Comparison of ENCODE assay signal across 9 mouse cellular contexts in the genomic region with DNA sequence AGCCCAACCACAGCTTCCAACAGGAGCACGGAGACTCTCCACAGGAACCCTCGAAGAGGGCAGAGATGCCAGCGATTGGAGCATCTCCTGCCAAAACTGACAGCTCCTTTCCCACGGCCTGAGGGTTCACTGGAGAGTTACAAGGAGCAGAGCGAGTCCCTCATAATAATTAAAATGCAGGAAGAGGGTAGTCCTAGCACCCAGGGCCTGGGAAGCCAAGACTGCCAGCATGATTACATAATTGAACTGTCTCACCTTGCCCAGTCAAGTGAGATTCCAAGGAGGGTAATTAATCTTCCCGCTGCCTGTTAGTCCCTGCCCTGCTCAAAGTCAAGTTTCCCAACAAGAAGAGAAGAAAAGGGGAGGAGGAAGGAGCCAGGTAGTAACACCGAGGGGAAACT.
DNase-seq lines count a peak whose midpoint lies in the region; ATAC-seq lines count a peak whose summit lies in the region.
"Had no signal": no experiment of that assay in that cellular context is flagged by ENCODE, and none has a peak within 500 bp of the region (broad histone marks: within the 10 kb centered on the region; RNA-seq: fewer than 3 reads in every experiment).

No protein-coding gene starts in this region.

- ATAC-seq in cerebellum, adult (ENCODE audit: insufficient number of reproducible peaks, low FRiP score, low TSS enrichment) = peak; percentile 76
- peak; percentile 22; the same call in 1 of the 2 replicates for ATAC-seq in hindbrain, embryonic 14.5 days (ENCODE audit: low FRiP score)
- ATAC-seq in limb, embryonic 12.5 days (ENCODE audit: insufficient number of reproducible peaks, insufficient read depth, low FRiP score, low TSS enrichment, low read depth) = 0 out of 2 replicates have a peak, but pooled peaks have one; percentile 29
- ATAC-seq in megakaryocyte progenitor cell, adult 5-6 weeks (replicated peaks; ENCODE audit: poor library complexity) = no peak
- ATAC-seq in granulocyte monocyte progenitor cell, adult 5-6 weeks (replicated peaks; ENCODE audit: poor library complexity, severe bottlenecking) = no peak

- H3K4me1 ChIP-seq in hindbrain, embryonic 14.5 days (replicated peaks; ENCODE audit: control insufficient read depth, insufficient read depth, low read length) = peaks cover 25% of the 10 kb centered on the region
- H3K4me1 ChIP-seq in limb, embryonic 12.5 days (replicated peaks) = peaks cover 34% of the 10 kb centered on the region

- no peak overlapping the region for H3K4me3 ChIP-seq in hindbrain, embryonic 14.5 days (replicated peaks; ENCODE audit: low read length)
- no peak overlapping the region for H3K4me3 ChIP-seq in limb, embryonic 12.5 days (replicated peaks)
- H3K4me3 ChIP-seq: myocyte had no signal

- 13% methylated on average over 7 of the region's 7 CpGs for WGBS in hindbrain, embryonic 14.5 days
- WGBS in limb, embryonic 12.5 days = 18% methylated on average over 7 of the region's 7 CpGs

- H3K36me3 ChIP-seq in hindbrain, embryonic 14.5 days (replicated peaks; ENCODE audit: control insufficient read depth, insufficient read depth) = no peaks in the 10 kb centered on the region
- no peaks in the 10 kb centered on the region for H3K36me3 ChIP-seq in limb, embryonic 12.5 days

- no peaks in the 10 kb centered on the region for H3K27me3 ChIP-seq in hindbrain, embryonic 14.5 days (ENCODE audit: control insufficient read depth, insufficient read depth, low read length)
- H3K27me3 ChIP-seq in limb, embryonic 12.5 days = no peaks in the 10 kb centered on the region

- no peaks in the 10 kb centered on the region for H3K9me3 ChIP-seq in hindbrain, embryonic 14.5 days (ENCODE audit: control insufficient read depth, low read length)
- no peaks in the 10 kb centered on the region for H3K9me3 ChIP-seq in limb, embryonic 12.5 days

- intact Hi-C loops in heart, postnatal 25 days (cut with DNase I) = loop anchor here (5.0 to 10.0 kb wide), 4 partner anchors 218 to 1812 kb away; no protein-coding TSS in a partner anchor

- H3K27ac ChIP-seq in hindbrain, embryonic 14.5 days = no peak overlapping the region; the same call in 1 of the 2 replicates
- H3K27ac ChIP-seq in limb, embryonic 12.5 days = peak overlapping the region; percentile 83; the same call in 1 of the 2 replicates

- H3K4me2 ChIP-seq in hindbrain, embryonic 14.5 days (replicated peaks) = no peak overlapping the region
- H3K4me2 ChIP-seq in limb, embryonic 12.5 days = no peak overlapping the region

- DNase-seq in cerebellum, adult 18-20 months = peak; percentile 68 to 73
- no peak for DNase-seq in hindbrain, embryonic 14.5 days (ENCODE audit: low spot score)
- no peak for DNase-seq in heart, postnatal 25 days (ENCODE audit: low spot score)
- no peak for DNase-seq in adrenal gland, postnatal 36 days

- H3K9ac ChIP-seq in hindbrain, embryonic 14.5 days = no peak overlapping the region
- H3K9ac ChIP-seq in limb, embryonic 12.5 days (replicated peaks) = no peak overlapping the region

Comparison
In these comparisons a context has a peak if more than half of its experiments do, and no peak if none do; other contexts are left out.
1. ATAC-seq: peak in cerebellum, adult (single experiment), hindbrain, embryonic 14.5 days (single experiment) and limb, embryonic 12.5 days (single experiment); none in megakaryocyte progenitor cell, adult 5-6 weeks (single experiment) and granulocyte monocyte progenitor cell, adult 5-6 weeks (single experiment).
2. DNase-seq: peak in cerebellum, adult 18-20 months (2 of 2); none in hindbrain, embryonic 14.5 days (single experiment), heart, postnatal 25 days (single experiment) and adrenal gland, postnatal 36 days (0 of 2).